8 mouse cellular contexts compared by ENCODE assay signal in genomic region chr12:78748113-78748512, GRCm38 (mm10). TPM values are rescaled to one million over a fixed set of nuclear protein-coding genes. Genes with fewer than 3 reads are reported as not detected.
A peak's percentile ranks its signal among the peaks of the same experiment; 100 is the strongest.
DNase-seq lines count a peak whose midpoint lies in the region; ATAC-seq and TF ChIP-seq lines count a peak whose summit lies in the region.

No protein-coding gene starts in this region.

- no peak overlapping the region for H3K27ac ChIP-seq in cortical plate, adult 2 months (ENCODE audit: insufficient read depth, low read length)
- peak overlapping the region; percentile 72 for H3K27ac ChIP-seq in heart, embryonic 16.5 days (ENCODE audit: low read length)
- H3K27ac ChIP-seq in liver, embryonic 13.5 days = peak overlapping the region; percentile 41; the same call in 1 of the 2 replicates
- H3K27ac ChIP-seq in neural tube, embryonic 14.5 days (ENCODE audit: low read depth, low read length) = no peak overlapping the region

- H3K4me2 ChIP-seq in heart, embryonic 16.5 days (ENCODE audit: low read depth, low read length) = peak overlapping the region; percentile 99
- H3K4me2 ChIP-seq in liver, embryonic 13.5 days = peak overlapping the region; percentile 93
- peak overlapping the region; percentile 94 for H3K4me2 ChIP-seq in neural tube, embryonic 14.5 days (ENCODE audit: low read depth, low read length)

- DNase-seq in heart, adult 8-10 months (ENCODE audit: low spot score) = peak; percentile 16
- DNase-seq in heart, postnatal 36 days = no peak
- DNase-seq in liver, embryonic 13.5 days = no peak
- no peak for DNase-seq in retina, postnatal 1 day

- no peaks in the 10 kb centered on the region for H3K27me3 ChIP-seq in heart, embryonic 16.5 days (ENCODE audit: control insufficient read depth, insufficient read depth, low read length)
- H3K27me3 ChIP-seq in liver, embryonic 13.5 days = no peaks in the 10 kb centered on the region
- no peaks in the 10 kb centered on the region; the same call in 1 of the 2 replicates for H3K27me3 ChIP-seq in neural tube, embryonic 14.5 days (ENCODE audit: control insufficient read depth, insufficient read depth, low read length)

- H3K9ac ChIP-seq in heart, embryonic 16.5 days (ENCODE audit: low read length) = peak overlapping the region; percentile 77
- peak overlapping the region; percentile 78 for H3K9ac ChIP-seq in liver, embryonic 13.5 days
- H3K9ac ChIP-seq in neural tube, embryonic 14.5 days (replicated peaks; ENCODE audit: low read depth, low read length) = peak overlapping the region; percentile 32

- no peaks in the 10 kb centered on the region for H3K4me1 ChIP-seq in cortical plate, adult 2 months (ENCODE audit: control insufficient read depth, insufficient read depth, low read length)
- H3K4me1 ChIP-seq in heart, embryonic 16.5 days (ENCODE audit: control insufficient read depth, insufficient read depth, low read length) = peaks cover 3% of the 10 kb centered on the region; the same call in 1 of the 2 replicates
- H3K4me1 ChIP-seq in liver, embryonic 13.5 days (replicated peaks) = peaks cover 15% of the 10 kb centered on the region
- H3K4me1 ChIP-seq in neural tube, embryonic 14.5 days (ENCODE audit: control insufficient read depth, insufficient read depth, low read length) = no peaks in the 10 kb centered on the region

- WGBS in heart, embryonic 16.5 days = 0% methylated on average over 10 of the region's 10 CpGs
- WGBS in liver, embryonic 13.5 days (ENCODE audit: insufficient replicate concordance) = 0% methylated on average over 10 of the region's 10 CpGs
- WGBS in neural tube, embryonic 14.5 days = 0% methylated on average over 10 of the region's 10 CpGs

- intact Hi-C loops in heart, postnatal 36 days (cut with DNase I) = loop anchor here (2.0 to 5.0 kb wide), 2 partner anchors 113 to 521 kb away; partner anchors contain the start of genes Atp6v1d, Eif2s1 and Gphn

- no peak for TF ChIP-seq POLR2A in cortical plate, adult 2 months (IDR thresholded peaks at IDR 0.05; ENCODE audit: extremely low read depth, insufficient read depth, low read length)

- ATAC-seq in CD4-positive, CD25-positive, alpha-beta regulatory T cell, adult 4 months = peak; percentile 7
- no peak for ATAC-seq in heart, embryonic 16.5 days (replicated peaks; ENCODE audit: extremely low read depth, insufficient read depth, low FRiP score)
- ATAC-seq in liver, embryonic 13.5 days (ENCODE audit: low read depth) = peak; percentile 36
- peak; percentile 31 for ATAC-seq in neural tube, embryonic 14.5 days (ENCODE audit: low read depth)

- peak overlapping the region; percentile 69 for H3K4me3 ChIP-seq in cortical plate, adult 2 months (ENCODE audit: insufficient read depth, low read length)
- peak overlapping the region; percentile 88 for H3K4me3 ChIP-seq in heart, embryonic 16.5 days (ENCODE audit: low read length)
- peak overlapping the region; percentile 87 for H3K4me3 ChIP-seq in liver, embryonic 13.5 days (replicated peaks)
- H3K4me3 ChIP-seq in neural tube, embryonic 14.5 days (ENCODE audit: low read depth, low read length) = peak overlapping the region; percentile 78

- no peak for TF ChIP-seq CTCF in cortical plate, adult 2 months (IDR thresholded peaks at IDR 0.05; ENCODE audit: extremely low read depth, insufficient read depth, low read length)

- H3K36me3 ChIP-seq in heart, embryonic 16.5 days (ENCODE audit: control insufficient read depth, insufficient read depth) = no peaks in the 10 kb centered on the region
- H3K36me3 ChIP-seq in liver, embryonic 13.5 days = no peaks in the 10 kb centered on the region
- H3K36me3 ChIP-seq in neural tube, embryonic 14.5 days (ENCODE audit: control insufficient read depth, insufficient read depth, low read length) = no peaks in the 10 kb centered on the region

- H3K9me3 ChIP-seq in heart, embryonic 16.5 days (replicated peaks; ENCODE audit: control insufficient read depth, low read length) = no peaks in the 10 kb centered on the region
- H3K9me3 ChIP-seq in liver, embryonic 13.5 days (replicated peaks) = no peaks in the 10 kb centered on the region
- H3K9me3 ChIP-seq in neural tube, embryonic 14.5 days (ENCODE audit: control insufficient read depth, low read length) = no peaks in the 10 kb centered on the region

RNA-seq across cellular contexts. Expression of gene Mpp5, which starts 0.6 kb away (rescaled TPM):
- total RNA-seq in heart, adult 8-10 months (2022) = 10 to 100 TPM; 12.7 to 18.1 (median 15.4) TPM
- 10 to 100 TPM; 19.9 to 20.5 TPM for total RNA-seq in heart, postnatal 36 days (2021)
- 10 to 100 TPM; 14.3 to 18.0 TPM for polyA plus RNA-seq in CD4-positive, CD25-positive, alpha-beta regulatory T cell, adult 4 months (2017; shearing (Covaris generic))
- polyA plus RNA-seq in cortical plate, adult 2 months (2012; rRNA removed) = 11.4 and 12.5 TPM in 2 replicates
- 14.5 and 15.2 TPM in 2 replicates for polyA plus RNA-seq in heart, embryonic 16.5 days (2015; fragmentation: Nextera tagmentation; extraction: Ambion mirVana)
- polyA plus RNA-seq in liver, embryonic 13.5 days (2015; fragmentation: Nextera tagmentation; extraction: Ambion mirVana) = 9.2 and 13.9 TPM in 2 replicates
- 11.4 and 16.8 TPM in 2 replicates for polyA plus RNA-seq in neural tube, embryonic 14.5 days (2014; fragmentation: Nextera tagmentation; extraction: Ambion mirVana)

RNA-seq across cellular contexts. Expression of gene Fam71d, which starts 56.8 kb away (rescaled TPM):
- not detected for total RNA-seq in heart, adult 8-10 months (2022)
- total RNA-seq in heart, postnatal 36 days (2021) = under 1 TPM in 1 of 2 experiments, not detected in 1; 0.17 TPM
- polyA plus RNA-seq in CD4-positive, CD25-positive, alpha-beta regulatory T cell, adult 4 months (2017; shearing (Covaris generic)) = under 1 TPM in 1 of 2 experiments, not detected in 1; 0.46 TPM
- polyA plus RNA-seq in cortical plate, adult 2 months (2012; rRNA removed) = 0.17 and 0.23 TPM in 2 replicates
- polyA plus RNA-seq in heart, embryonic 16.5 days (2015; fragmentation: Nextera tagmentation; extraction: Ambion mirVana) = not detected in 2 replicates
- polyA plus RNA-seq in liver, embryonic 13.5 days (2015; fragmentation: Nextera tagmentation; extraction: Ambion mirVana) = not detected in 2 replicates
- polyA plus RNA-seq in neural tube, embryonic 14.5 days (2014; fragmentation: Nextera tagmentation; extraction: Ambion mirVana) = 0.50 and 0.80 TPM in 2 replicates

Comparison
In these comparisons a context has a peak if more than half of its experiments do, and no peak if none do; other contexts are left out.
1. H3K27ac ChIP-seq: peak in heart, embryonic 16.5 days (single experiment) and liver, embryonic 13.5 days (single experiment); none in cortical plate, adult 2 months (single experiment) and neural tube, embryonic 14.5 days (single experiment).
2. Peak in every context shown above with its lines, with median percentiles within 50 percentile points of each other: H3K4me3 ChIP-seq, H3K4me2 ChIP-seq and H3K9ac ChIP-seq.